24 mouse cellular contexts compared by ENCODE assay signal in the genomic region with DNA sequence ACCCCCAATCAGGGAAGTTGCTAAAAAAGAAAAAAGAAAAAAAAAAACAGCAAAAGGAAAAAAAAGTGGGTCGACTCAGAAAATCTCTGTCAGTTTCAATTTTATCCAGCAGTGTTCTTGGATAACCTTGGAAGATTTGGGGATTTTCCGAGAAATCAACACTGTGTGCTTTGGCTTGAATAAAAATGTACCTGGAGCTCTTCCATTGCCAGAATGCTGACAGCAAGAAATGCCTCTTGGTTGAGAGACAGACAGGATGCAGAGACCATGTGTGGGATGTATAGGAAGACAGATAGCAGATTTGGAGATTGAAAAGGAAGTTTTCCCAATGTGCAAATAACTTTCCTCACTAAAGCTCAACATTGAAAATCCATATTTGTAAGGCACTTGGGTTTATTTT.
"Had no signal": no experiment of that assay in that cellular context is flagged by ENCODE, and none has a peak within 500 bp of the region (broad histone marks: within the 10 kb centered on the region; RNA-seq: fewer than 3 reads in every experiment).

No protein-coding gene starts in this region.

- H3K9me3 ChIP-seq: heart, embryonic 10.5 days; heart, embryonic 12.5 days; hindbrain, embryonic 13.5 days; intestine, embryonic 15.5 days; limb, embryonic 10.5 days; limb, embryonic 12.5 days had no signal

- H3K36me3 ChIP-seq: heart, embryonic 10.5 days; heart, embryonic 12.5 days; hindbrain, embryonic 13.5 days; intestine, embryonic 15.5 days; limb, embryonic 10.5 days; limb, embryonic 12.5 days had no signal

- ATAC-seq: hindbrain, embryonic 16.5 days; inflammation-experienced regulatory T-cells, adult 6 months; intestine, embryonic 15.5 days; intestine, postnatal 0 days had no signal

- H3K4me1 ChIP-seq: heart, embryonic 10.5 days; heart, embryonic 12.5 days; hindbrain, embryonic 13.5 days; intestine, embryonic 15.5 days; limb, embryonic 10.5 days; limb, embryonic 12.5 days had no signal

- H3K9ac ChIP-seq: heart, embryonic 12.5 days; hindbrain, embryonic 13.5 days; intestine, embryonic 15.5 days; limb, embryonic 12.5 days had no signal

- DNase-seq: gastrocnemius, adult 2 months; gastrocnemius, postnatal 10 days; gastrocnemius, postnatal 25 days; heart, adult 18-20 months; heart, postnatal 10 days; heart, postnatal 4 days; kidney, adult 18-20 months; kidney, adult 8-10 months; kidney, postnatal 10 days; kidney, postnatal 25 days; kidney, postnatal 4 days; liver had no signal

- H3K4me2 ChIP-seq: heart, embryonic 12.5 days; hindbrain, embryonic 13.5 days; intestine, embryonic 15.5 days; limb, embryonic 12.5 days; liver, embryonic 11.5 days had no signal

- H3K27ac ChIP-seq: gastrocnemius, adult 2 months; heart, embryonic 10.5 days; intestine, embryonic 15.5 days; layer of hippocampus, adult 2 months; limb, embryonic 10.5 days; limb, embryonic 12.5 days had no signal

- H3K4me3 ChIP-seq: gastrocnemius, adult 2 months; heart, embryonic 10.5 days; heart, embryonic 12.5 days; hindbrain, embryonic 13.5 days; intestine, embryonic 15.5 days; layer of hippocampus, adult 2 months; left cerebral cortex, adult 2 months; limb, embryonic 10.5 days; limb, embryonic 12.5 days had no signal

- H3K27me3 ChIP-seq: heart, embryonic 12.5 days; hindbrain, embryonic 13.5 days; intestine, embryonic 15.5 days; limb, embryonic 12.5 days had no signal
